17 mouse cellular contexts compared by ENCODE assay signal in the genomic region with DNA sequence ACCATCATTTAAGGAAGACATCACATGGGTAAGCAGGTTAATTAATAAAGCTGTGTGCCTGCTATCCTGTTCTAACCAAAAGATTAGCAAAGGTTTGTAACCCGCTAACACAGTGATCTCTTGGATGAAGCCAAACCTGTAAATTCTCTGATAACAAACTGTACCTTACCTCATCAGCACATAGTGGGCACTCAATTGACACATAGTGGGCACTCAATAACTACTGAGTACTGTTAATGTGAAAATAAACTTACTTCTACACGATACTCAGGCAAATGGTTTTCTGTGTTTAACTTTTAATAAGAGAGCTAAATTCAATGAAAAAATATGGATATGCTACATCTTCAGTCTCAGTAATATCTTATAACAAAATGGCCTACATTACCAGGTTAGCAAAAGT.
"Had no signal": no experiment of that assay in that cellular context is flagged by ENCODE, and none has a peak within 500 bp of the region (broad histone marks: within the 10 kb centered on the region; RNA-seq: fewer than 3 reads in every experiment).

No protein-coding gene starts in this region.

- ATAC-seq: lung, postnatal 0 days had no signal

- H3K27ac ChIP-seq: lung, embryonic 15.5 days; macrophage; midbrain, embryonic 13.5 days; neural tube, embryonic 12.5 days had no signal

- H3K4me1 ChIP-seq: lung, embryonic 15.5 days had no signal

- H3K9ac ChIP-seq: lung, embryonic 15.5 days; midbrain, embryonic 13.5 days; midbrain, embryonic 15.5 days; neural tube, embryonic 12.5 days had no signal

- H3K4me2 ChIP-seq: lung, embryonic 15.5 days; midbrain, embryonic 13.5 days; midbrain, embryonic 15.5 days; neural tube, embryonic 12.5 days had no signal

- H3K36me3 ChIP-seq: lung, embryonic 15.5 days; midbrain, embryonic 13.5 days; midbrain, embryonic 15.5 days; neural tube, embryonic 12.5 days had no signal

- H3K27me3 ChIP-seq: lung, embryonic 15.5 days; megakaryocyte, embryonic 14.5 days; midbrain, embryonic 13.5 days; midbrain, embryonic 15.5 days; neural tube, embryonic 12.5 days had no signal

- H3K9me3 ChIP-seq: lung, embryonic 15.5 days; megakaryocyte, embryonic 14.5 days; midbrain, embryonic 13.5 days; midbrain, embryonic 15.5 days; neural tube, embryonic 12.5 days had no signal

- DNase-seq: lung, adult 2 months; lung, postnatal 14 days; lung, postnatal 36 days; retina, postnatal 1 day; right cerebral cortex, postnatal 25 days; right cerebral cortex, postnatal 4 days; spleen, adult 18-20 months; thymus, adult 18-20 months; thymus, postnatal 14 days; thymus, postnatal 36 days had no signal

- H3K4me3 ChIP-seq: lung, embryonic 15.5 days; megakaryocyte, embryonic 14.5 days; midbrain, embryonic 13.5 days; midbrain, embryonic 15.5 days; neural tube, embryonic 12.5 days had no signal
